Comparison of ENCODE assay signal across 20 mouse cellular contexts in genomic region chr7:122726376-122726775, GRCm38 (mm10). TPM values are rescaled to one million over a fixed set of nuclear protein-coding genes. Genes with fewer than 3 reads are reported as not detected.
"Had no signal": no experiment of that assay in that cellular context is flagged by ENCODE, and none has a peak within 500 bp of the region (broad histone marks: within the 10 kb centered on the region; RNA-seq: fewer than 3 reads in every experiment).

No protein-coding gene starts in this region.

- H3K36me3 ChIP-seq: midbrain, embryonic 10.5 days; midbrain, embryonic 12.5 days; neural tube, embryonic 13.5 days; neural tube, embryonic 15.5 days had no signal

- H3K27ac ChIP-seq: midbrain, embryonic 10.5 days; midbrain, embryonic 12.5 days; neural tube, embryonic 13.5 days; neural tube, embryonic 15.5 days had no signal

- H3K9me3 ChIP-seq: midbrain, embryonic 10.5 days; midbrain, embryonic 12.5 days; neural tube, embryonic 13.5 days; neural tube, embryonic 15.5 days had no signal

- H3K27me3 ChIP-seq: midbrain, embryonic 12.5 days; neural tube, embryonic 13.5 days; neural tube, embryonic 15.5 days had no signal

- H3K4me3 ChIP-seq: midbrain, embryonic 10.5 days; midbrain, embryonic 12.5 days; myocyte; neural tube, embryonic 13.5 days; neural tube, embryonic 15.5 days had no signal

- DNase-seq: lung, adult 18-20 months; lung, embryonic 14.5 days; lung, postnatal 10 days; lung, postnatal 4 days; midbrain, embryonic 14.5 days; retina, postnatal 1 day; right cerebral cortex, postnatal 25 days; spleen, adult 18-20 months; thymus, adult 2 months; thymus, postnatal 25 days; thymus, postnatal 4 days had no signal

- H3K4me1 ChIP-seq: midbrain, embryonic 10.5 days had no signal

RNA-seq across cellular contexts. Expression of gene Cacng3, which starts 56.1 kb away (rescaled TPM):
- total RNA-seq: megakaryocyte, adult 5-6 weeks; megakaryocyte-erythroid progenitor cell, adult 5-6 weeks had no signal
- polyA plus RNA-seq: myocyte; small intestine, adult 2 months; testis, adult 2 months; thymus, adult 2 months had no signal
